Comparison of ENCODE assay signal across 27 mouse cellular contexts in the genomic region with DNA sequence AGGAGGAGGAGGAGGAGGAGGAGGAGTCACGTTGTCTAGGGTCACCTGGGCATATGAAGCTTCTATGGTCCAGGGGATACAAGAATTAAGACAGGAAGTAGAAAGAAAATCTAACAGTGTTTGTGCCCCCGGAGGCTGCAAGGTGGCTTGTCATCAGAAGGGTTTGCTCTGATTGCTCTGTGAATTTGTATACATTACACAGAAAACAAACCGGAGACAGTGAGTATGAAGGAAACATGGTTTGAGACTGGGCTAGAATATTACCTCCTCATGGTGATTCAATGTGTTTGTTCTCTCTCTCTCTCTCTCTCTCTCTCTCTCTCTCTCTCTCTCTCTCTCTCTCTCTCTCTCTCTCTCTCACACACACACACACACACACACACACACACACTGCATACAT. TPM values are rescaled to one million over a fixed set of nuclear protein-coding genes. Genes with fewer than 3 reads are reported as not detected.
DNase-seq lines count a peak whose midpoint lies in the region; ATAC-seq and TF ChIP-seq lines count a peak whose summit lies in the region.
"Had no signal": no experiment of that assay in that cellular context is flagged by ENCODE, and none has a peak within 500 bp of the region (broad histone marks: within the 10 kb centered on the region; RNA-seq: fewer than 3 reads in every experiment).

No protein-coding gene starts in this region.

- no peak overlapping the region for H3K4me2 ChIP-seq in heart, embryonic 16.5 days (ENCODE audit: low read depth, low read length)
- H3K4me2 ChIP-seq in heart, embryonic 12.5 days: no peak overlapping the region
- H3K4me2 ChIP-seq in midbrain, postnatal 0 days (ENCODE audit: low read depth, low read length, poor library complexity, severe bottlenecking): no peak overlapping the region
- H3K4me2 ChIP-seq: heart, embryonic 13.5 days; hindbrain, embryonic 13.5 days; limb, embryonic 12.5 days; midbrain, embryonic 13.5 days; neural tube, embryonic 13.5 days had no signal

- ATAC-seq in heart, embryonic 16.5 days (replicated peaks; ENCODE audit: extremely low read depth, insufficient read depth, low FRiP score): no peak
- ATAC-seq in heart, embryonic 12.5 days (ENCODE audit: insufficient number of reproducible peaks, low FRiP score): no peak
- no peak for ATAC-seq in midbrain, postnatal 0 days (ENCODE audit: low FRiP score)
- ATAC-seq: forebrain, embryonic 16.5 days; midbrain, embryonic 13.5 days had no signal

- no peaks in the 10 kb centered on the region for H3K4me1 ChIP-seq in heart, embryonic 16.5 days (ENCODE audit: control insufficient read depth, insufficient read depth, low read length)
- no peaks in the 10 kb centered on the region for H3K4me1 ChIP-seq in heart, embryonic 12.5 days (replicated peaks)
- H3K4me1 ChIP-seq in midbrain, postnatal 0 days (ENCODE audit: insufficient read depth, low read length): no peaks in the 10 kb centered on the region
- H3K4me1 ChIP-seq in embryonic facial prominence, embryonic 10.5 days: no peaks in the 10 kb centered on the region
- H3K4me1 ChIP-seq: forebrain, embryonic 10.5 days; heart, embryonic 13.5 days; hindbrain, embryonic 13.5 days; limb, embryonic 12.5 days; midbrain, embryonic 13.5 days; neural tube, embryonic 13.5 days had no signal

- no peaks in the 10 kb centered on the region for H3K27me3 ChIP-seq in heart, embryonic 16.5 days (ENCODE audit: control insufficient read depth, insufficient read depth, low read length)
- H3K27me3 ChIP-seq in heart, embryonic 12.5 days (replicated peaks): no peaks in the 10 kb centered on the region
- no peaks in the 10 kb centered on the region for H3K27me3 ChIP-seq in midbrain, postnatal 0 days (ENCODE audit: insufficient read depth, low read length)
- no peaks in the 10 kb centered on the region for H3K27me3 ChIP-seq in embryonic facial prominence, embryonic 10.5 days (replicated peaks; ENCODE audit: low read depth, poor library complexity, severe bottlenecking)
- H3K27me3 ChIP-seq: heart, embryonic 13.5 days; hindbrain, embryonic 13.5 days; limb, embryonic 12.5 days; midbrain, embryonic 13.5 days; neural tube, embryonic 13.5 days had no signal

- H3K36me3 ChIP-seq in heart, embryonic 16.5 days (ENCODE audit: control insufficient read depth, insufficient read depth): no peaks in the 10 kb centered on the region
- H3K36me3 ChIP-seq in heart, embryonic 12.5 days: no peaks in the 10 kb centered on the region
- H3K36me3 ChIP-seq in midbrain, postnatal 0 days (ENCODE audit: insufficient read depth, low read length): no peaks in the 10 kb centered on the region
- H3K36me3 ChIP-seq in embryonic facial prominence, embryonic 10.5 days (replicated peaks): no peaks in the 10 kb centered on the region
- H3K36me3 ChIP-seq: forebrain, embryonic 10.5 days; heart, embryonic 13.5 days; hindbrain, embryonic 13.5 days; limb, embryonic 12.5 days; midbrain, embryonic 13.5 days; neural tube, embryonic 13.5 days had no signal

- no peak overlapping the region for H3K27ac ChIP-seq in heart, embryonic 16.5 days (ENCODE audit: low read length)
- H3K27ac ChIP-seq in heart, embryonic 12.5 days (ENCODE audit: poor library complexity, severe bottlenecking): no peak overlapping the region
- H3K27ac ChIP-seq in midbrain, postnatal 0 days (ENCODE audit: low read depth, low read length): no peak overlapping the region
- no peak overlapping the region for H3K27ac ChIP-seq in embryonic facial prominence, embryonic 10.5 days (replicated peaks)
- H3K27ac ChIP-seq: forebrain, embryonic 10.5 days; heart, embryonic 13.5 days; hindbrain, embryonic 13.5 days; limb, embryonic 12.5 days; midbrain, embryonic 13.5 days; neural tube, embryonic 13.5 days had no signal

- no peak overlapping the region for H3K9ac ChIP-seq in heart, embryonic 16.5 days (ENCODE audit: low read length)
- H3K9ac ChIP-seq in heart, embryonic 12.5 days: no peak overlapping the region
- H3K9ac ChIP-seq in midbrain, postnatal 0 days (replicated peaks; ENCODE audit: low read length, poor library complexity, severe bottlenecking): no peak overlapping the region
- H3K9ac ChIP-seq: heart, embryonic 13.5 days; hindbrain, embryonic 13.5 days; limb, embryonic 12.5 days; midbrain, embryonic 13.5 days; neural tube, embryonic 13.5 days had no signal

- TF ChIP-seq CTCF in midbrain, postnatal 0 days (IDR thresholded peaks at IDR 0.05): no peak

- H3K4me3 ChIP-seq in heart, embryonic 16.5 days (ENCODE audit: low read length): peak overlapping the region; percentile 31; the same call in 1 of the 2 replicates
- H3K4me3 ChIP-seq in heart, embryonic 12.5 days: no peak overlapping the region
- H3K4me3 ChIP-seq in midbrain, postnatal 0 days (ENCODE audit: low read depth, low read length): no peak overlapping the region
- no peak overlapping the region for H3K4me3 ChIP-seq in embryonic facial prominence, embryonic 10.5 days
- H3K4me3 ChIP-seq: forebrain, embryonic 10.5 days; heart, embryonic 13.5 days; hindbrain, embryonic 13.5 days; limb, embryonic 12.5 days; midbrain, embryonic 13.5 days; neural tube, embryonic 13.5 days had no signal

- no peaks in the 10 kb centered on the region for H3K9me3 ChIP-seq in heart, embryonic 16.5 days (replicated peaks; ENCODE audit: control insufficient read depth, low read length)
- H3K9me3 ChIP-seq in heart, embryonic 12.5 days (replicated peaks): no peaks in the 10 kb centered on the region
- H3K9me3 ChIP-seq in midbrain, postnatal 0 days (ENCODE audit: low read length): no peaks in the 10 kb centered on the region
- no peaks in the 10 kb centered on the region for H3K9me3 ChIP-seq in embryonic facial prominence, embryonic 10.5 days
- H3K9me3 ChIP-seq: forebrain, embryonic 10.5 days; heart, embryonic 13.5 days; hindbrain, embryonic 13.5 days; limb, embryonic 12.5 days; megakaryocyte, embryonic 14.5 days; midbrain, embryonic 13.5 days; neural tube, embryonic 13.5 days had no signal

- WGBS in heart, embryonic 16.5 days: 78% methylated on average over 3 of the region's 3 CpGs
- 77% methylated on average over 3 of the region's 3 CpGs for WGBS in heart, embryonic 12.5 days
- 70% methylated on average over 3 of the region's 3 CpGs for WGBS in midbrain, postnatal 0 days
- 75% methylated on average over 3 of the region's 3 CpGs for WGBS in embryonic facial prominence, embryonic 10.5 days

- DNase-seq in thymus, postnatal 0 days (ENCODE audit: low spot score): peak; percentile 21
- DNase-seq in thymus, postnatal 25 days: no peak
- peak; percentile 63 for DNase-seq in induced T-regulatory cell, adult 2 months (ENCODE audit: low read depth)
- no peak for DNase-seq in midbrain, postnatal 0 days (ENCODE audit: low spot score)
- DNase-seq in embryonic facial prominence, embryonic 10.5 days (ENCODE audit: low spot score): no peak
- DNase-seq in kidney, postnatal 14 days: no peak
- DNase-seq: adrenal gland, postnatal 25 days; cerebellum, adult 11 months; cerebellum, postnatal 10 days; gastrocnemius, postnatal 14 days; kidney, adult 8-10 months; kidney, postnatal 10 days had no signal

RNA-seq across cellular contexts. Expression of a gene that starts 0.6 kb away (rescaled TPM):
- 1.00 and 2.2 TPM in 2 replicates for polyA plus RNA-seq in heart, embryonic 16.5 days (2015; fragmentation: Nextera tagmentation; extraction: Ambion mirVana)
- polyA plus RNA-seq in heart, embryonic 12.5 days (2016; fragmentation: Nextera tagmentation; extraction: Ambion mirVana): 0.10 TPM in 1 of 2 replicates, not detected in the other
- 22.4 and 22.7 TPM in 2 replicates for polyA plus RNA-seq in thymus, postnatal 0 days (2015; fragmentation: Nextera tagmentation; extraction: Ambion mirVana)
- 0.19 and 0.66 TPM in 2 replicates for total RNA-seq in midbrain, postnatal 0 days (2014; rRNA removed)
- polyA plus RNA-seq in midbrain, postnatal 0 days (2015; fragmentation: Nextera tagmentation; extraction: Ambion mirVana): 0.21 TPM in 1 of 2 replicates, not detected in the other
- polyA plus RNA-seq in embryonic facial prominence, embryonic 10.5 days (2016; fragmentation: Nextera tagmentation; extraction: Ambion mirVana): 0.06 and 0.07 TPM in 2 replicates
- total RNA-seq: left cerebral cortex, postnatal 10 days had no signal
- polyA plus RNA-seq: embryonic facial prominence, embryonic 11.5 days; forebrain, embryonic 10.5 days; forebrain, embryonic 16.5 days; midbrain, embryonic 13.5 days had no signal

RNA-seq across cellular contexts. Expression of a gene that starts 46.2 kb away (rescaled TPM):
- polyA plus RNA-seq in heart, embryonic 16.5 days (2015; fragmentation: Nextera tagmentation; extraction: Ambion mirVana): 0.35 and 0.83 TPM in 2 replicates
- not detected in 2 replicates for polyA plus RNA-seq in heart, embryonic 12.5 days (2016; fragmentation: Nextera tagmentation; extraction: Ambion mirVana)
- 4.1 and 4.7 TPM in 2 replicates for polyA plus RNA-seq in thymus, postnatal 0 days (2015; fragmentation: Nextera tagmentation; extraction: Ambion mirVana)
- not detected in 2 replicates for total RNA-seq in midbrain, postnatal 0 days (2014; rRNA removed)
- polyA plus RNA-seq in midbrain, postnatal 0 days (2015; fragmentation: Nextera tagmentation; extraction: Ambion mirVana): not detected in 2 replicates
- polyA plus RNA-seq in embryonic facial prominence, embryonic 10.5 days (2016; fragmentation: Nextera tagmentation; extraction: Ambion mirVana): not detected in 2 replicates
- total RNA-seq: gastrocnemius, postnatal 14 days; layer of hippocampus, adult 18-20 months; layer of hippocampus, postnatal 25 days had no signal
- polyA plus RNA-seq: embryonic facial prominence, embryonic 11.5 days; forebrain, embryonic 10.5 days; forebrain, embryonic 16.5 days; heart, embryonic 13.5 days; hindbrain, embryonic 13.5 days; intestine, embryonic 14.5 days; limb, embryonic 12.5 days; midbrain, embryonic 13.5 days; neural tube, embryonic 13.5 days had no signal

RNA-seq across cellular contexts. Expression of a gene that starts 47.7 kb away (rescaled TPM):
- 0.76 and 1.1 TPM in 2 replicates for polyA plus RNA-seq in heart, embryonic 16.5 days (2015; fragmentation: Nextera tagmentation; extraction: Ambion mirVana)
- not detected in 2 replicates for polyA plus RNA-seq in heart, embryonic 12.5 days (2016; fragmentation: Nextera tagmentation; extraction: Ambion mirVana)
- 3.2 and 4.2 TPM in 2 replicates for polyA plus RNA-seq in thymus, postnatal 0 days (2015; fragmentation: Nextera tagmentation; extraction: Ambion mirVana)
- total RNA-seq in midbrain, postnatal 0 days (2014; rRNA removed): not detected in 2 replicates
- not detected in 2 replicates for polyA plus RNA-seq in midbrain, postnatal 0 days (2015; fragmentation: Nextera tagmentation; extraction: Ambion mirVana)
- polyA plus RNA-seq in embryonic facial prominence, embryonic 10.5 days (2016; fragmentation: Nextera tagmentation; extraction: Ambion mirVana): 0.19 TPM in 1 of 2 replicates, not detected in the other
- total RNA-seq: gastrocnemius, postnatal 14 days; layer of hippocampus, adult 18-20 months; layer of hippocampus, postnatal 25 days; left cerebral cortex, postnatal 10 days had no signal
- polyA plus RNA-seq: embryonic facial prominence, embryonic 11.5 days; forebrain, embryonic 10.5 days; forebrain, embryonic 16.5 days; midbrain, embryonic 13.5 days; neural tube, embryonic 13.5 days had no signal

Comparison
In these comparisons a context has a peak if more than half of its experiments do, and no peak if none do; other contexts are left out.
1. DNase-seq: peak in thymus, postnatal 0 days (single experiment) and induced T-regulatory cell, adult 2 months (single experiment); none in thymus, postnatal 25 days (single experiment), midbrain, postnatal 0 days (single experiment), embryonic facial prominence, embryonic 10.5 days (single experiment) and kidney, postnatal 14 days (single experiment).